ENCODE assay signal across 8 mouse cellular contexts in genomic region chr12:111007134-111008103, GRCm38 (mm10). TPM values are rescaled to one million over a fixed set of nuclear protein-coding genes. Genes with fewer than 3 reads are reported as not detected.
A peak's percentile ranks its signal among the peaks of the same experiment; 100 is the strongest.
DNase-seq lines count a peak whose midpoint lies in the region; ATAC-seq and TF ChIP-seq lines count a peak whose summit lies in the region.

No protein-coding gene starts in this region.

- H3K9ac ChIP-seq in hindbrain, postnatal 0 days (replicated peaks; ENCODE audit: low read length), result no peak overlapping the region
- H3K9ac ChIP-seq in hindbrain, embryonic 12.5 days, result no peak overlapping the region
- peak overlapping the region; percentile 45; the same call in 1 of the 2 replicates for H3K9ac ChIP-seq in heart, embryonic 16.5 days (ENCODE audit: low read length)
- no peak overlapping the region for H3K9ac ChIP-seq in liver, embryonic 11.5 days (ENCODE audit: low read depth, low read length)

- H3K4me3 ChIP-seq in hindbrain, postnatal 0 days (ENCODE audit: low read length), result no peak overlapping the region
- H3K4me3 ChIP-seq in hindbrain, embryonic 12.5 days, result no peak overlapping the region
- no peak overlapping the region for H3K4me3 ChIP-seq in heart, embryonic 16.5 days (ENCODE audit: low read length)
- H3K4me3 ChIP-seq in liver, embryonic 11.5 days (ENCODE audit: low read depth, low read length), result no peak overlapping the region
- no peak overlapping the region for H3K4me3 ChIP-seq in left cerebral cortex, adult 2 months

- intact Hi-C loops in left cerebral cortex, adult 2 months (cut with DNase I), result no loop called here

- no peak overlapping the region for H3K27ac ChIP-seq in hindbrain, postnatal 0 days
- H3K27ac ChIP-seq in hindbrain, embryonic 12.5 days, result no peak overlapping the region
- peak overlapping the region; percentile 75 for H3K27ac ChIP-seq in heart, embryonic 16.5 days (ENCODE audit: low read length)
- peak overlapping the region; percentile 73; the same call in 1 of the 2 replicates for H3K27ac ChIP-seq in liver, embryonic 11.5 days (ENCODE audit: low read depth, low read length)
- no peak overlapping the region for H3K27ac ChIP-seq in left cerebral cortex, adult 2 months

- no peak for DNase-seq in hindbrain, postnatal 0 days (ENCODE audit: low spot score)
- peak; percentile 84 for DNase-seq in adrenal gland, postnatal 10 days
- DNase-seq in liver, embryonic 11.5 days (ENCODE audit: low spot score), result no peak
- peak; percentile 38 to 56 for DNase-seq in thymus, adult 18-20 months
- DNase-seq in left cerebral cortex, adult 2 months (ENCODE audit: extremely low spot score in 1 of 2, low spot score in 2 of 2), result no peak
- DNase-seq in spleen, postnatal 14 days (ENCODE audit: low spot score in 2 of 2), result no peak

- no peaks in the 10 kb centered on the region for H3K27me3 ChIP-seq in hindbrain, postnatal 0 days (ENCODE audit: insufficient read depth, low read length)
- no peaks in the 10 kb centered on the region for H3K27me3 ChIP-seq in hindbrain, embryonic 12.5 days
- no peaks in the 10 kb centered on the region for H3K27me3 ChIP-seq in heart, embryonic 16.5 days (ENCODE audit: control insufficient read depth, insufficient read depth, low read length)
- no peaks in the 10 kb centered on the region for H3K27me3 ChIP-seq in liver, embryonic 11.5 days (replicated peaks; ENCODE audit: control insufficient read depth, insufficient read depth, low read length)

- TF ChIP-seq CTCF in hindbrain, postnatal 0 days (IDR thresholded peaks at IDR 0.05; ENCODE audit: low read depth), result no peak
- TF ChIP-seq CTCF in left cerebral cortex, adult 2 months (IDR thresholded peaks at IDR 0.05), result no peak

- ATAC-seq in hindbrain, postnatal 0 days, result 0 out of 2 replicates have a peak, but pooled peaks have one; percentile 19
- ATAC-seq in hindbrain, embryonic 12.5 days (ENCODE audit: low FRiP score), result no peak
- peak; percentile 62 for ATAC-seq in heart, embryonic 16.5 days (replicated peaks; ENCODE audit: extremely low read depth, insufficient read depth, low FRiP score)
- peak; percentile 77 for ATAC-seq in liver, embryonic 11.5 days (replicated peaks; ENCODE audit: low FRiP score)

- 81% methylated on average over 14 of the region's 14 CpGs for whole genome bisulfite sequencing in hindbrain, postnatal 0 days
- WGBS in hindbrain, embryonic 12.5 days, result 79% methylated on average over 14 of the region's 14 CpGs
- WGBS in heart, embryonic 16.5 days, result 48% methylated on average over 14 of the region's 14 CpGs
- WGBS in liver, embryonic 11.5 days, result 36% methylated on average over 14 of the region's 14 CpGs

- H3K36me3 ChIP-seq in hindbrain, postnatal 0 days (ENCODE audit: insufficient read depth, low read length), result no peaks in the 10 kb centered on the region
- H3K36me3 ChIP-seq in hindbrain, embryonic 12.5 days, result no peaks in the 10 kb centered on the region
- H3K36me3 ChIP-seq in heart, embryonic 16.5 days (ENCODE audit: control insufficient read depth, insufficient read depth), result no peaks in the 10 kb centered on the region
- no peaks in the 10 kb centered on the region for H3K36me3 ChIP-seq in liver, embryonic 11.5 days (ENCODE audit: control insufficient read depth, insufficient read depth, low read length)

- H3K4me2 ChIP-seq in hindbrain, postnatal 0 days (ENCODE audit: low read depth, low read length), result no peak overlapping the region
- no peak overlapping the region for H3K4me2 ChIP-seq in hindbrain, embryonic 12.5 days (replicated peaks)
- no peak overlapping the region for H3K4me2 ChIP-seq in heart, embryonic 16.5 days (ENCODE audit: low read depth, low read length)
- peak overlapping the region; percentile 8; the same call in 1 of the 2 replicates for H3K4me2 ChIP-seq in liver, embryonic 11.5 days

- H3K4me1 ChIP-seq in hindbrain, postnatal 0 days (ENCODE audit: insufficient read depth, low read length), result peaks cover 10% of the 10 kb centered on the region; the same call in 1 of the 2 replicates
- H3K4me1 ChIP-seq in hindbrain, embryonic 12.5 days, result peaks cover 21% of the 10 kb centered on the region
- H3K4me1 ChIP-seq in heart, embryonic 16.5 days (ENCODE audit: control insufficient read depth, insufficient read depth, low read length), result peaks cover 35% of the 10 kb centered on the region
- peaks cover 33% of the 10 kb centered on the region for H3K4me1 ChIP-seq in liver, embryonic 11.5 days (replicated peaks; ENCODE audit: control insufficient read depth, insufficient read depth, low read length)

- H3K9me3 ChIP-seq in hindbrain, postnatal 0 days (ENCODE audit: low read length), result no peaks in the 10 kb centered on the region
- H3K9me3 ChIP-seq in hindbrain, embryonic 12.5 days (replicated peaks), result no peaks in the 10 kb centered on the region
- H3K9me3 ChIP-seq in heart, embryonic 16.5 days (replicated peaks; ENCODE audit: control insufficient read depth, low read length), result peaks cover 2% of the 10 kb centered on the region
- H3K9me3 ChIP-seq in liver, embryonic 11.5 days (ENCODE audit: control insufficient read depth, low read length), result no peaks in the 10 kb centered on the region; the same call in 1 of the 2 replicates

RNA-seq across cellular contexts. Expression of gene Ankrd9, which starts 28.6 kb away (rescaled TPM):
- 14.3 and 21.1 TPM in 2 replicates for total RNA-seq in hindbrain, postnatal 0 days (2014; rRNA removed)
- polyA plus RNA-seq in hindbrain, postnatal 0 days (2015; fragmentation: Nextera tagmentation; extraction: Ambion mirVana), result 12.8 and 14.8 TPM in 2 replicates
- polyA plus RNA-seq in hindbrain, embryonic 12.5 days (2016; fragmentation: Nextera tagmentation; extraction: Ambion mirVana), result 10.0 and 11.2 TPM in 2 replicates
- 10 to 100 TPM; 35.7 to 49.7 TPM for total RNA-seq in adrenal gland, postnatal 10 days (2021)
- 19.3 and 22.0 TPM in 2 replicates for polyA plus RNA-seq in heart, embryonic 16.5 days (2015; fragmentation: Nextera tagmentation; extraction: Ambion mirVana)
- polyA plus RNA-seq in liver, embryonic 11.5 days (2014; fragmentation: Nextera tagmentation; extraction: Ambion mirVana), result 32.9 and 33.3 TPM in 2 replicates
- total RNA-seq in left cerebral cortex, adult 2 months (2021), result 10 to 100 TPM; 18.8 to 21.4 TPM

RNA-seq across cellular contexts. Expression of gene Rcor1, which starts 31.7 kb away (rescaled TPM):
- total RNA-seq in hindbrain, postnatal 0 days (2014; rRNA removed), result 11.1 and 13.1 TPM in 2 replicates
- 3.0 and 3.1 TPM in 2 replicates for polyA plus RNA-seq in hindbrain, postnatal 0 days (2015; fragmentation: Nextera tagmentation; extraction: Ambion mirVana)
- 8.8 and 10.0 TPM in 2 replicates for polyA plus RNA-seq in hindbrain, embryonic 12.5 days (2016; fragmentation: Nextera tagmentation; extraction: Ambion mirVana)
- total RNA-seq in adrenal gland, postnatal 10 days (2021), result 10 to 100 TPM; 38.5 to 39.2 TPM
- 6.4 and 6.5 TPM in 2 replicates for polyA plus RNA-seq in heart, embryonic 16.5 days (2015; fragmentation: Nextera tagmentation; extraction: Ambion mirVana)
- polyA plus RNA-seq in liver, embryonic 11.5 days (2014; fragmentation: Nextera tagmentation; extraction: Ambion mirVana), result 17.4 and 18.2 TPM in 2 replicates
- 10 to 100 TPM; 16.2 to 19.8 TPM for total RNA-seq in left cerebral cortex, adult 2 months (2021)

Comparison
In these comparisons a context has a peak if more than half of its experiments do, and no peak if none do; other contexts are left out.
1. DNase-seq: peak in adrenal gland, postnatal 10 days (single experiment) and thymus, adult 18-20 months (2 of 2); none in hindbrain, postnatal 0 days (single experiment), liver, embryonic 11.5 days (single experiment), left cerebral cortex, adult 2 months (0 of 2) and spleen, postnatal 14 days (0 of 2).
2. H3K27ac ChIP-seq: peak in heart, embryonic 16.5 days (single experiment) and liver, embryonic 11.5 days (single experiment); none in hindbrain, postnatal 0 days (single experiment), hindbrain, embryonic 12.5 days (single experiment) and left cerebral cortex, adult 2 months (single experiment).